23 mouse cellular contexts compared by ENCODE assay signal in the genomic region with DNA sequence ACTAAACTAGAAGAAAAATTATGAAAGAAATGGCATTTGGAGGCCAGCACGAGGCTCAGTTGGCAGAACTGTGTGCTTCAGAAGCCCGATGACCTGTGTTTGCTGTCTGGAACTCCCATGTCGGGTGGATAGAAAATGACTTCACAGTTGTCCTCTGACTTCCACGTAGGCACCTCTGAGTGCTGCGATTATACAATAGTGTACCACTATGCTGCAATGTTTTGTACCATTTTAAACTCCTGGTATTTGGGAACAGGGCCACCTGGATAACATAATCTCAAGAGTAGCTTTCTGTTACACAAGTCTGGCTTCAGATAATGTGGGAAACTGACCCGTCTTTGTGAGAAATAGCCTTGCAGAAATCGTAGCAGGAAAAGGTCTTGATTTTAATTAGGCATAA. TPM values are rescaled to one million over a fixed set of nuclear protein-coding genes. Genes with fewer than 3 reads are reported as not detected.
DNase-seq lines count a peak whose midpoint lies in the region; TF ChIP-seq lines count a peak whose summit lies in the region.
"Had no signal": no experiment of that assay in that cellular context is flagged by ENCODE, and none has a peak within 500 bp of the region (broad histone marks: within the 10 kb centered on the region; RNA-seq: fewer than 3 reads in every experiment).

No protein-coding gene starts in this region.

- H3K27ac ChIP-seq in liver, adult 2 months (replicated peaks; ENCODE audit: insufficient read depth, low read depth, low read length) = peak overlapping the region; percentile 97
- 0 out of 2 replicates have a peak overlapping the region, but pooled peaks have one; percentile 21 for H3K27ac ChIP-seq in testis, adult 2 months (ENCODE audit: control insufficient read depth, insufficient read depth, low read depth, low read length)
- H3K27ac ChIP-seq: embryonic facial prominence, embryonic 10.5 days; embryonic facial prominence, embryonic 12.5 days; forebrain, embryonic 10.5 days; forebrain, embryonic 12.5 days had no signal

- 33% methylated on average over 7 of the region's 7 CpGs for WGBS in liver, adult 2 months

- TF ChIP-seq POLR2A in liver, adult 2 months (IDR thresholded peaks at IDR 0.05; ENCODE audit: extremely low read depth, insufficient read depth, low read length) = no peak
- TF ChIP-seq POLR2A in testis, adult 2 months (IDR thresholded peaks at IDR 0.05; ENCODE audit: control insufficient read depth, low read depth, low read length) = no peak

- peaks cover 23% of the 10 kb centered on the region for H3K36me3 ChIP-seq in liver, adult 2 months (ENCODE audit: control insufficient read depth, insufficient read depth, low read length)
- no peaks in the 10 kb centered on the region for H3K36me3 ChIP-seq in testis, adult 2 months (ENCODE audit: control insufficient read depth, insufficient read depth, low read length)

- H3K27me3 ChIP-seq in liver, adult 2 months (ENCODE audit: control insufficient read depth, insufficient read depth, low read length) = no peaks in the 10 kb centered on the region
- no peaks in the 10 kb centered on the region for H3K27me3 ChIP-seq in testis, adult 2 months (ENCODE audit: control insufficient read depth, insufficient read depth, low read length)
- H3K27me3 ChIP-seq: CH12.LX; embryonic facial prominence, embryonic 12.5 days; forebrain, embryonic 12.5 days; Patski had no signal

- H3K9ac ChIP-seq in liver, adult 2 months (ENCODE audit: low read depth, low read length) = no peak overlapping the region
- H3K9ac ChIP-seq: embryonic facial prominence, embryonic 12.5 days; forebrain, embryonic 12.5 days had no signal

- H3K4me1 ChIP-seq in liver, adult 2 months (ENCODE audit: control insufficient read depth, insufficient read depth, low read length) = peaks cover 3% of the 10 kb centered on the region
- H3K4me1 ChIP-seq in testis, adult 2 months (ENCODE audit: control insufficient read depth, insufficient read depth, low read length) = no peaks in the 10 kb centered on the region
- H3K4me1 ChIP-seq: embryonic facial prominence, embryonic 10.5 days; embryonic facial prominence, embryonic 12.5 days; forebrain, embryonic 10.5 days; forebrain, embryonic 12.5 days had no signal

- TF ChIP-seq CTCF in liver, adult 2 months (IDR thresholded peaks at IDR 0.05; ENCODE audit: low read depth, low read length) = no peak
- no peak for TF ChIP-seq CTCF in testis, adult 2 months (IDR thresholded peaks at IDR 0.05; ENCODE audit: control insufficient read depth, insufficient read depth, insufficient replicate concordance, low read depth, low read length)

- DNase-seq in liver, adult 2 months (ENCODE audit: extremely low read depth, low read depth, low spot score) = peak; percentile 97
- no peak for DNase-seq in liver
- no peak for DNase-seq in testis, postnatal 10 days (ENCODE audit: low spot score)
- DNase-seq in gonadal fat pad, adult 2 months (ENCODE audit: low read depth) = peak; percentile 44
- no peak for DNase-seq in cerebellum, adult 9-10 months
- DNase-seq: adrenal gland, adult 2 months; adrenal gland, postnatal 10 days; adrenal gland, postnatal 25 days; B cell, adult 2 months; cerebellum, adult 11 months; cerebellum, adult 18-20 months; cerebellum, adult 8-10 months; cerebellum, postnatal 10 days; cerebellum, postnatal 25 days had no signal

- H3K79me2 ChIP-seq in liver, adult 2 months (ENCODE audit: control insufficient read depth, insufficient read depth, low read length) = no peaks in the 10 kb centered on the region

- no peak overlapping the region for H3K4me3 ChIP-seq in liver, adult 2 months (ENCODE audit: insufficient read depth, low read depth, low read length)
- no peak overlapping the region for H3K4me3 ChIP-seq in testis, adult 2 months (ENCODE audit: control insufficient read depth, low read depth, low read length)
- H3K4me3 ChIP-seq: embryonic facial prominence, embryonic 10.5 days; embryonic facial prominence, embryonic 12.5 days; forebrain, embryonic 10.5 days; forebrain, embryonic 12.5 days had no signal

RNA-seq across cellular contexts. Expression of a gene that starts 6.2 kb away (rescaled TPM):
- total RNA-seq in liver, adult 2 months (2014; rRNA removed) = 25.9 and 27.1 TPM in 2 replicates
- polyA plus RNA-seq in liver, adult 2 months (2012; rRNA removed) = 5.9 and 13.1 TPM in 2 replicates
- 19.4 and 36.1 TPM in 2 replicates for polyA plus RNA-seq in testis, adult 2 months (2012; rRNA removed)
- polyA plus RNA-seq in gonadal fat pad, adult 2 months (2012; rRNA removed) = 29.2 and 29.3 TPM in 2 replicates

RNA-seq across cellular contexts. Expression of a gene that starts 27.9 kb away (rescaled TPM):
- total RNA-seq in liver, adult 2 months (2014; rRNA removed) = 40.9 and 51.3 TPM in 2 replicates
- 11.4 and 12.2 TPM in 2 replicates for polyA plus RNA-seq in liver, adult 2 months (2012; rRNA removed)
- 16.7 and 18.1 TPM in 2 replicates for polyA plus RNA-seq in testis, adult 2 months (2012; rRNA removed)
- 24.4 and 26.3 TPM in 2 replicates for polyA plus RNA-seq in gonadal fat pad, adult 2 months (2012; rRNA removed)

RNA-seq across cellular contexts. Expression of a gene that starts 31.5 kb away (rescaled TPM):
- total RNA-seq in liver, adult 2 months (2014; rRNA removed) = 13.4 and 14.2 TPM in 2 replicates
- 4.4 and 6.5 TPM in 2 replicates for polyA plus RNA-seq in liver, adult 2 months (2012; rRNA removed)
- 302 and 309 TPM in 2 replicates for polyA plus RNA-seq in testis, adult 2 months (2012; rRNA removed)
- polyA plus RNA-seq in gonadal fat pad, adult 2 months (2012; rRNA removed) = 15.6 and 21.8 TPM in 2 replicates
- polyA plus RNA-seq: G1E had no signal

RNA-seq across cellular contexts. Expression of a gene that starts 31.8 kb away (rescaled TPM):
- total RNA-seq in liver, adult 2 months (2014; rRNA removed) = 0.40 and 1.5 TPM in 2 replicates
- 0.16 and 1.1 TPM in 2 replicates for polyA plus RNA-seq in liver, adult 2 months (2012; rRNA removed)
- polyA plus RNA-seq in testis, adult 2 months (2012; rRNA removed) = 154 and 184 TPM in 2 replicates
- polyA plus RNA-seq in gonadal fat pad, adult 2 months (2012; rRNA removed) = 3.5 and 4.2 TPM in 2 replicates
- polyA plus RNA-seq: CD4-positive, CD25-positive, alpha-beta regulatory T cell, adult 4 months had no signal

Comparison
In these comparisons a context has a peak if more than half of its experiments do, and no peak if none do; other contexts are left out.
1. DNase-seq: peak in liver, adult 2 months (single experiment) and gonadal fat pad, adult 2 months (single experiment); none in liver (single experiment), testis, postnatal 10 days (single experiment) and cerebellum, adult 9-10 months (single experiment).
2. RNA of a gene that starts 31.5 kb away (polyA plus RNA-seq): 302 to 309 TPM in testis, adult 2 months; 15.6 to 21.8 TPM in gonadal fat pad, adult 2 months and 4.4 to 6.5 TPM in liver, adult 2 months; every median in the first group is over 10 times any median in the second.